Mouse (Mus musculus): ENCODE measurements around the gene H2-M10.5. TPM values are rescaled to one million over a fixed set of nuclear protein-coding genes. Genes with fewer than 3 reads are reported as not detected.
"Not testable (repeated sequence)": the region's sequence is repeated elsewhere in the genome, so short reads cannot be mapped to it uniquely, and the experiment has no call there.

H2-M10.5 gene
- not detected in 2 replicates for polyA plus RNA-seq (2015; fragmentation: Nextera tagmentation; extraction: Ambion mirVana)

GRCm38 (mm10) chr17:36772610-36773009, at the start of gene H2-M10.5:
H2-M10.5 (plus strand) TSS chr17:36772910.
- not testable (repeated sequence) for H3K36me3 ChIP-seq
- 78% methylated on average over 2 of the region's 2 CpGs for WGBS

GRCm38 (mm10) chr17:36726046-36726445, 46.7 kb upstream of the H2-M10.5 start:
- H3K27ac ChIP-seq (replicated peaks), result no peak overlapping the region
- 15% methylated on average over 2 of the region's 2 CpGs for WGBS

More at GRCm38 (mm10) chr17:36772610-36773009, at the start of gene H2-M10.5:
- H3K27me3 ChIP-seq (replicated peaks); H3K4me1 ChIP-seq; H3K4me3 ChIP-seq; H3K27ac ChIP-seq (replicated peaks); H3K4me2 ChIP-seq; H3K9me3 ChIP-seq; ATAC-seq (ENCODE audit: extremely low read depth, insufficient number of reproducible peaks, low FRiP score, low TSS enrichment); H3K9ac ChIP-seq: not testable (repeated sequence)

GRCm38 (mm10) chr17:36763816-36764215, 8.9 kb upstream of the H2-M10.5 start:
- no peaks in the 10 kb centered on the region for H3K9me3 ChIP-seq
- H3K36me3 ChIP-seq, result no peaks in the 10 kb centered on the region
- H3K9ac ChIP-seq, result no peak overlapping the region
- H3K27me3 ChIP-seq (replicated peaks), result no peaks in the 10 kb centered on the region
- no peak overlapping the region for H3K4me3 ChIP-seq
- WGBS, result 39% methylated on average over 2 of the region's 2 CpGs
- ATAC-seq (ENCODE audit: extremely low read depth, insufficient number of reproducible peaks, low FRiP score, low TSS enrichment), result no peak
- no peak overlapping the region for H3K27ac ChIP-seq (replicated peaks)
- H3K4me1 ChIP-seq, result no peaks in the 10 kb centered on the region
- no peak overlapping the region for H3K4me2 ChIP-seq

More at GRCm38 (mm10) chr17:36726046-36726445, 46.7 kb upstream of the H2-M10.5 start:
- Histone ChIP-seq H3K27me3 (replicated peaks) (0 out of 2 replicates have a peak, but pooled peaks cover 3% of the 10 kb centered on the region), H3K4me2 (no peak overlapping the region), H3K4me3 (no peak overlapping the region), H3K4me1 (no peaks in the 10 kb centered on the region), H3K9me3 (no peaks in the 10 kb centered on the region), H3K36me3 (no peaks in the 10 kb centered on the region), H3K9ac (no peak overlapping the region)
- no peak for ATAC-seq (ENCODE audit: extremely low read depth, insufficient number of reproducible peaks, low FRiP score, low TSS enrichment)

- not testable (repeated sequence) for H3K9me3 ChIP-seq; H3K4me3 ChIP-seq; H3K9ac ChIP-seq; H3K4me1 ChIP-seq; ATAC-seq (ENCODE audit: extremely low read depth, insufficient number of reproducible peaks, low FRiP score, low TSS enrichment); H3K27ac ChIP-seq (replicated peaks); H3K36me3 ChIP-seq; H3K27me3 ChIP-seq (replicated peaks); H3K4me2 ChIP-seq
- 35% methylated on average over 2 of the region's 2 CpGs for WGBS
Observed at GRCm38 (mm10) chr17:36764244-36764643, 8.5 kb upstream of the H2-M10.5 start.

GRCm38 (mm10) chr17:36765403-36765802, 7.3 kb upstream of the H2-M10.5 start:
- H3K9me3 ChIP-seq; H3K27me3 ChIP-seq (replicated peaks); H3K4me2 ChIP-seq; H3K27ac ChIP-seq (replicated peaks); H3K36me3 ChIP-seq; ATAC-seq (ENCODE audit: extremely low read depth, insufficient number of reproducible peaks, low FRiP score, low TSS enrichment); H3K4me1 ChIP-seq; H3K9ac ChIP-seq; H3K4me3 ChIP-seq: not testable (repeated sequence)
- WGBS, result 57% methylated on average over 2 of the region's 2 CpGs

- Histone ChIP-seq H3K27ac (replicated peaks) (no peak overlapping the region), H3K27me3 (replicated peaks) (no peaks in the 10 kb centered on the region), H3K4me1 (no peaks in the 10 kb centered on the region), H3K4me2 (no peak overlapping the region), H3K9ac (no peak overlapping the region), H3K9me3 (no peaks in the 10 kb centered on the region), H3K36me3 (no peaks in the 10 kb centered on the region), H3K4me3 (no peak overlapping the region)
- ATAC-seq (ENCODE audit: extremely low read depth, insufficient number of reproducible peaks, low FRiP score, low TSS enrichment), result no peak
- 41% methylated on average over 3 of the region's 3 CpGs for WGBS
Observed at GRCm38 (mm10) chr17:36781533-36781932, 8.8 kb downstream of the H2-M10.5 start.

- not testable (repeated sequence) for H3K9me3 ChIP-seq; H3K36me3 ChIP-seq; H3K9ac ChIP-seq; ATAC-seq (ENCODE audit: extremely low read depth, insufficient number of reproducible peaks, low FRiP score, low TSS enrichment); H3K4me1 ChIP-seq; H3K4me3 ChIP-seq; H3K27ac ChIP-seq (replicated peaks); H3K4me2 ChIP-seq; H3K27me3 ChIP-seq (replicated peaks)
- 21% methylated on average over 1 of the region's 1 CpGs for WGBS
Observed at GRCm38 (mm10) chr17:36786483-36786886, 13.8 kb downstream of the H2-M10.5 start.

- H3K27me3 ChIP-seq (replicated peaks), result no peaks in the 10 kb centered on the region
- whole genome bisulfite sequencing, result 81% methylated on average over 2 of the region's 2 CpGs
- no peaks in the 10 kb centered on the region for H3K9me3 ChIP-seq
- H3K36me3 ChIP-seq, result no peaks in the 10 kb centered on the region
- H3K9ac ChIP-seq, result no peak overlapping the region
- no peak overlapping the region for H3K4me3 ChIP-seq
- no peaks in the 10 kb centered on the region for H3K4me1 ChIP-seq
- H3K27ac ChIP-seq (replicated peaks), result no peak overlapping the region
- no peak for ATAC-seq (ENCODE audit: extremely low read depth, insufficient number of reproducible peaks, low FRiP score, low TSS enrichment)
- no peak overlapping the region for H3K4me2 ChIP-seq
Observed at GRCm38 (mm10) chr17:36788351-36788750, 15.6 kb downstream of the H2-M10.5 start.

- H3K27ac ChIP-seq (replicated peaks); H3K4me2 ChIP-seq; H3K4me3 ChIP-seq; H3K4me1 ChIP-seq; H3K9me3 ChIP-seq; H3K36me3 ChIP-seq; ATAC-seq (ENCODE audit: extremely low read depth, insufficient number of reproducible peaks, low FRiP score, low TSS enrichment); H3K9ac ChIP-seq; H3K27me3 ChIP-seq (replicated peaks): not testable (repeated sequence)
Observed at GRCm38 (mm10) chr17:36788801-36789200, 16.1 kb downstream of the H2-M10.5 start.

- Histone ChIP-seq H3K36me3 (no peaks in the 10 kb centered on the region), H3K27me3 (replicated peaks) (no peaks in the 10 kb centered on the region), H3K9ac (no peak overlapping the region), H3K9me3 (no peaks in the 10 kb centered on the region), H3K4me1 (no peaks in the 10 kb centered on the region), H3K27ac (replicated peaks) (no peak overlapping the region), H3K4me3 (no peak overlapping the region), H3K4me2 (no peak overlapping the region)
- ATAC-seq (ENCODE audit: extremely low read depth, insufficient number of reproducible peaks, low FRiP score, low TSS enrichment), result no peak
- 67% methylated on average over 10 of the region's 10 CpGs for WGBS
Observed at GRCm38 (mm10) chr17:36799493-36799892, 26.8 kb downstream of the H2-M10.5 start.

GRCm38 (mm10) chr17:36799921-36800462, 27.3 kb downstream of the H2-M10.5 start:
- not testable (repeated sequence) for ATAC-seq (ENCODE audit: extremely low read depth, insufficient number of reproducible peaks, low FRiP score, low TSS enrichment); H3K27ac ChIP-seq (replicated peaks); H3K27me3 ChIP-seq (replicated peaks); H3K4me3 ChIP-seq; H3K9me3 ChIP-seq; H3K4me1 ChIP-seq; H3K36me3 ChIP-seq; H3K9ac ChIP-seq; H3K4me2 ChIP-seq
- 28% methylated on average over 4 of the region's 4 CpGs for WGBS

- no peak within 1 kb of the TSS for H3K4me2 ChIP-seq
- no peaks in the 10 kb centered on the region for H3K9me3 ChIP-seq
- no peaks in the 10 kb centered on the region for H3K27me3 ChIP-seq (replicated peaks)
- no peak within 1 kb of the TSS for H3K27ac ChIP-seq (replicated peaks)
- no peak within 1 kb of the TSS for H3K9ac ChIP-seq
- no peaks in the 10 kb centered on the region for H3K4me1 ChIP-seq
- H3K36me3 ChIP-seq, result no peaks in the 10 kb centered on the region
- H3K4me3 ChIP-seq, result no peak within 1 kb of the TSS
- ATAC-seq (ENCODE audit: extremely low read depth, insufficient number of reproducible peaks, low FRiP score, low TSS enrichment), result no peak
Observed at GRCm38 (mm10) chr17:36811871-36812270, 39.2 kb downstream of the H2-M10.5 start, which contains the start of gene H2-M10.6. H2-M10.6 (plus strand) TSS chr17:36812171.
